Mouse (Mus musculus) embryo, embryonic 11.5 days (tissue): ENCODE data around the gene Syndig1l.
A peak's percentile ranks its signal among the peaks of the same experiment; 100 is the strongest.

Source experiments
- DNase-seq: peaks from one replicate; pipeline ENCODE4 v3.0.0-alpha.2; 2012; ENCODE audit warnings: low read depth, low spot score

Gene Syndig1l

GRCm38 (mm10) chr12:84698319-84699081 is at the start of gene Syndig1l:
Gene Syndig1l (minus strand): TSS chr12:84698831.
- DNase-seq: peak; percentile 48

- no peak for DNase-seq
Observed at GRCm38 (mm10) chr12:84748134-84748533, 49.5 kb upstream of the Syndig1l start.

- DNase-seq: no peak
Observed at GRCm38 (mm10) chr12:84745700-84746099, 47.1 kb upstream of the Syndig1l start.

GRCm38 (mm10) chr12:84743496-84743895 is 44.9 kb upstream of the Syndig1l start:
- DNase-seq: no peak

- DNase-seq: no peak
Observed at GRCm38 (mm10) chr12:84733366-84733765, 34.7 kb upstream of the Syndig1l start.

- no peak for DNase-seq
Observed at GRCm38 (mm10) chr12:84728421-84728820, 29.8 kb upstream of the Syndig1l start.

GRCm38 (mm10) chr12:84727434-84727833 is 28.8 kb upstream of the Syndig1l start:
- DNase-seq: no peak

GRCm38 (mm10) chr12:84726986-84727385 is 28.4 kb upstream of the Syndig1l start:
- no peak for DNase-seq

- no peak for DNase-seq
Observed at GRCm38 (mm10) chr12:84726391-84726790, 27.8 kb upstream of the Syndig1l start.

GRCm38 (mm10) chr12:84718462-84719244 is 20.0 kb upstream of the Syndig1l start:
- DNase-seq: no peak

- DNase-seq: no peak
Observed at GRCm38 (mm10) chr12:84714578-84714977, 15.9 kb upstream of the Syndig1l start.

- DNase-seq: no peak
Observed at GRCm38 (mm10) chr12:84709842-84710439, 11.3 kb upstream of the Syndig1l start.

GRCm38 (mm10) chr12:84707804-84708203 is 9.2 kb upstream of the Syndig1l start:
- no peak for DNase-seq

GRCm38 (mm10) chr12:84706886-84707285 is 8.3 kb upstream of the Syndig1l start:
- DNase-seq: no peak

GRCm38 (mm10) chr12:84702586-84702985 is 4.0 kb upstream of the Syndig1l start:
- DNase-seq: no peak

GRCm38 (mm10) chr12:84692141-84692540 is 6.5 kb downstream of the Syndig1l start:
- DNase-seq: no peak

GRCm38 (mm10) chr12:84691347-84691746 is 7.3 kb downstream of the Syndig1l start:
- no peak for DNase-seq

- DNase-seq: no peak
Observed at GRCm38 (mm10) chr12:84689051-84689450, 9.6 kb downstream of the Syndig1l start.

GRCm38 (mm10) chr12:84687531-84687930 is 11.1 kb downstream of the Syndig1l start:
- DNase-seq: no peak

GRCm38 (mm10) chr12:84686176-84686575 is 12.5 kb downstream of the Syndig1l start:
- no peak for DNase-seq

- DNase-seq: no peak
Observed at GRCm38 (mm10) chr12:84684569-84684968, 14.1 kb downstream of the Syndig1l start.

GRCm38 (mm10) chr12:84676011-84676410 is 22.6 kb downstream of the Syndig1l start:
- DNase-seq: no peak
